ENCODE assay signal across 28 mouse cellular contexts in genomic region chr7:64025155-64025554, GRCm38 (mm10).
A peak's percentile ranks its signal among the peaks of the same experiment; 100 is the strongest.
DNase-seq lines count a peak whose midpoint lies in the region; ATAC-seq and TF ChIP-seq lines count a peak whose summit lies in the region.
"Had no signal": no experiment of that assay in that cellular context is flagged by ENCODE, and none has a peak within 500 bp of the region (broad histone marks: within the 10 kb centered on the region; RNA-seq: fewer than 3 reads in every experiment).

No protein-coding gene starts in this region.

- no peaks in the 10 kb centered on the region for H3K36me3 ChIP-seq in forebrain, embryonic 12.5 days (replicated peaks)
- H3K36me3 ChIP-seq in forebrain, embryonic 11.5 days (ENCODE audit: control insufficient read depth, insufficient read depth, low read length): no peaks in the 10 kb centered on the region
- H3K36me3 ChIP-seq in spleen, adult 2 months (ENCODE audit: control insufficient read depth, insufficient read depth, low read length): no peaks in the 10 kb centered on the region
- no peaks in the 10 kb centered on the region for H3K36me3 ChIP-seq in liver, embryonic 11.5 days (ENCODE audit: control insufficient read depth, insufficient read depth, low read length)
- H3K36me3 ChIP-seq in heart, embryonic 12.5 days: no peaks in the 10 kb centered on the region
- H3K36me3 ChIP-seq: G1E; heart, embryonic 10.5 days; intestine, embryonic 15.5 days; limb, embryonic 12.5 days; lung, embryonic 15.5 days; midbrain, embryonic 12.5 days; neural tube, embryonic 13.5 days; stomach, embryonic 15.5 days had no signal

- no peak overlapping the region for H3K4me3 ChIP-seq in forebrain, embryonic 12.5 days (replicated peaks)
- H3K4me3 ChIP-seq in forebrain, embryonic 11.5 days (ENCODE audit: low read depth, low read length): no peak overlapping the region
- no peak overlapping the region for H3K4me3 ChIP-seq in spleen, adult 2 months (ENCODE audit: extremely low read depth, insufficient read depth, insufficient read length)
- H3K4me3 ChIP-seq in liver, embryonic 11.5 days (ENCODE audit: low read depth, low read length): no peak overlapping the region
- H3K4me3 ChIP-seq in heart, embryonic 12.5 days: no peak overlapping the region
- H3K4me3 ChIP-seq: erythroblast, embryonic 14.5 days; forebrain, embryonic 13.5 days; heart, embryonic 10.5 days; intestine, embryonic 15.5 days; limb, embryonic 12.5 days; lung, embryonic 15.5 days; megakaryocyte, embryonic 14.5 days; midbrain, embryonic 12.5 days; neural tube, embryonic 13.5 days; stomach, embryonic 15.5 days had no signal

- WGBS in forebrain, embryonic 12.5 days: 90% methylated on average over 2 of the region's 2 CpGs
- 86% methylated on average over 2 of the region's 2 CpGs for WGBS in forebrain, embryonic 11.5 days
- 73% methylated on average over 2 of the region's 2 CpGs for WGBS in spleen, adult 2 months
- WGBS in liver, embryonic 11.5 days: 70% methylated on average over 2 of the region's 2 CpGs
- 87% methylated on average over 2 of the region's 2 CpGs for WGBS in heart, embryonic 12.5 days

- no peaks in the 10 kb centered on the region for H3K27me3 ChIP-seq in forebrain, embryonic 12.5 days
- H3K27me3 ChIP-seq in forebrain, embryonic 11.5 days (ENCODE audit: control insufficient read depth, insufficient read depth, low read length): no peaks in the 10 kb centered on the region
- H3K27me3 ChIP-seq in spleen, adult 2 months (ENCODE audit: control insufficient read depth, insufficient read depth, low read length): no peaks in the 10 kb centered on the region
- no peaks in the 10 kb centered on the region for H3K27me3 ChIP-seq in liver, embryonic 11.5 days (replicated peaks; ENCODE audit: control insufficient read depth, insufficient read depth, low read length)
- no peaks in the 10 kb centered on the region for H3K27me3 ChIP-seq in heart, embryonic 12.5 days (replicated peaks)
- H3K27me3 ChIP-seq: forebrain, embryonic 13.5 days; intestine, embryonic 15.5 days; limb, embryonic 12.5 days; lung, embryonic 15.5 days; midbrain, embryonic 12.5 days; neural tube, embryonic 13.5 days; Patski; stomach, embryonic 15.5 days had no signal

- H3K4me1 ChIP-seq in forebrain, embryonic 12.5 days: peaks cover 7% of the 10 kb centered on the region
- H3K4me1 ChIP-seq in forebrain, embryonic 11.5 days (replicated peaks; ENCODE audit: control insufficient read depth, insufficient read depth, low read length): no peaks in the 10 kb centered on the region
- peaks cover 31% of the 10 kb centered on the region; the same call in 1 of the 2 replicates for H3K4me1 ChIP-seq in spleen, adult 2 months (ENCODE audit: control insufficient read depth, insufficient read depth, insufficient read length)
- H3K4me1 ChIP-seq in liver, embryonic 11.5 days (replicated peaks; ENCODE audit: control insufficient read depth, insufficient read depth, low read length): peaks cover 17% of the 10 kb centered on the region; the same call in 1 of the 2 replicates
- peaks cover 41% of the 10 kb centered on the region for H3K4me1 ChIP-seq in heart, embryonic 12.5 days (replicated peaks)
- H3K4me1 ChIP-seq: intestine, embryonic 15.5 days had no signal

- no peak for TF ChIP-seq CTCF in spleen, adult 2 months (IDR thresholded peaks at IDR 0.05; ENCODE audit: extremely low read depth, insufficient read depth, insufficient read length, insufficient replicate concordance)

- no peak overlapping the region for H3K27ac ChIP-seq in forebrain, embryonic 12.5 days
- no peak overlapping the region for H3K27ac ChIP-seq in forebrain, embryonic 11.5 days (ENCODE audit: low read depth, low read length)
- H3K27ac ChIP-seq in spleen, adult 2 months (ENCODE audit: insufficient read depth, low read length): 0 out of 2 replicates have a peak overlapping the region, but pooled peaks have one; percentile 20
- no peak overlapping the region for H3K27ac ChIP-seq in liver, embryonic 11.5 days (ENCODE audit: low read depth, low read length)
- H3K27ac ChIP-seq in heart, embryonic 12.5 days (ENCODE audit: poor library complexity, severe bottlenecking): no peak overlapping the region
- H3K27ac ChIP-seq: forebrain, embryonic 13.5 days; heart, embryonic 10.5 days; hindbrain, postnatal 0 days; intestine, embryonic 15.5 days; limb, embryonic 12.5 days; lung, embryonic 15.5 days; midbrain, embryonic 12.5 days; neural tube, embryonic 13.5 days; stomach, embryonic 15.5 days had no signal

- no peak overlapping the region for H3K9ac ChIP-seq in forebrain, embryonic 12.5 days
- no peak overlapping the region for H3K9ac ChIP-seq in forebrain, embryonic 11.5 days (ENCODE audit: low read length)
- H3K9ac ChIP-seq in liver, embryonic 11.5 days (ENCODE audit: low read depth, low read length): no peak overlapping the region
- no peak overlapping the region for H3K9ac ChIP-seq in heart, embryonic 12.5 days
- H3K9ac ChIP-seq: forebrain, embryonic 13.5 days; intestine, embryonic 15.5 days; limb, embryonic 12.5 days; lung, embryonic 15.5 days; midbrain, embryonic 12.5 days; neural tube, embryonic 13.5 days; stomach, embryonic 15.5 days had no signal

- H3K9me3 ChIP-seq in forebrain, embryonic 12.5 days: 0 out of 2 replicates have a peak, but pooled peaks cover 3% of the 10 kb centered on the region
- no peaks in the 10 kb centered on the region for H3K9me3 ChIP-seq in forebrain, embryonic 11.5 days (ENCODE audit: control insufficient read depth, low read length)
- no peaks in the 10 kb centered on the region for H3K9me3 ChIP-seq in liver, embryonic 11.5 days (ENCODE audit: control insufficient read depth, low read length)
- peaks cover 5% of the 10 kb centered on the region; the same call in 1 of the 2 replicates for H3K9me3 ChIP-seq in heart, embryonic 12.5 days (replicated peaks)
- H3K9me3 ChIP-seq: forebrain, embryonic 13.5 days; G1E; heart, embryonic 10.5 days; intestine, embryonic 15.5 days; limb, embryonic 12.5 days; lung, embryonic 15.5 days; stomach, embryonic 15.5 days had no signal

- ATAC-seq in forebrain, embryonic 12.5 days (ENCODE audit: low FRiP score): 0 out of 2 replicates have a peak, but pooled peaks have one; percentile 45
- no peak for ATAC-seq in forebrain, embryonic 11.5 days (replicated peaks; ENCODE audit: low FRiP score)
- ATAC-seq in megakaryocyte progenitor cell, adult 5-6 weeks (replicated peaks; ENCODE audit: poor library complexity): peak; percentile 70
- ATAC-seq in liver, embryonic 11.5 days (replicated peaks; ENCODE audit: low FRiP score): no peak
- no peak for ATAC-seq in heart, embryonic 12.5 days (ENCODE audit: insufficient number of reproducible peaks, low FRiP score)
- ATAC-seq: forebrain, embryonic 13.5 days; hindbrain, postnatal 0 days; intestine, embryonic 15.5 days; Patski had no signal

- TF ChIP-seq POLR2A in spleen, adult 2 months (IDR thresholded peaks at IDR 0.05; ENCODE audit: low read depth, low read length): no peak

- no peak for DNase-seq in forebrain, embryonic 11.5 days (ENCODE audit: low spot score)
- DNase-seq in spleen, adult 2 months (ENCODE audit: low read depth in 1 of 2, low spot score in 2 of 2): no peak
- no peak for DNase-seq in spleen, adult 18-20 months
- no peak for DNase-seq in liver, embryonic 11.5 days (ENCODE audit: low spot score)
- DNase-seq: adrenal gland, postnatal 10 days; cerebellum, adult 11 months; gastrocnemius, postnatal 14 days; heart, adult 11 months; heart, postnatal 36 days; kidney, adult 2 months; kidney, postnatal 36 days; thymus, postnatal 14 days had no signal

- H3K4me2 ChIP-seq in forebrain, embryonic 12.5 days: no peak overlapping the region
- H3K4me2 ChIP-seq in forebrain, embryonic 11.5 days (ENCODE audit: low read depth, low read length, severe bottlenecking): no peak overlapping the region
- no peak overlapping the region for H3K4me2 ChIP-seq in liver, embryonic 11.5 days
- H3K4me2 ChIP-seq in heart, embryonic 12.5 days: no peak overlapping the region
- H3K4me2 ChIP-seq: forebrain, embryonic 13.5 days; intestine, embryonic 15.5 days; limb, embryonic 12.5 days; lung, embryonic 15.5 days; midbrain, embryonic 12.5 days; neural tube, embryonic 13.5 days; stomach, embryonic 15.5 days had no signal

Comparison
In these comparisons a context has a peak if more than half of its experiments do, and no peak if none do; other contexts are left out.
1. ATAC-seq: peak in forebrain, embryonic 12.5 days (single experiment) and megakaryocyte progenitor cell, adult 5-6 weeks (single experiment); none in forebrain, embryonic 11.5 days (single experiment), liver, embryonic 11.5 days (single experiment) and heart, embryonic 12.5 days (single experiment).